Mouse (Mus musculus) testis, adult 2 months (tissue): ENCODE data around the gene Ntan1.

Experiments used
- CTCF ChIP-seq: fragments of 200-500 bp; IDR thresholded peaks from 2 replicates; pipeline ENCODE4 v1.5.1; 2012; ENCODE audit warnings: low read depth, mild to moderate bottlenecking, inconsistent platforms, low read length, moderate library complexity; ENCODE audit not compliant: control insufficient read depth, insufficient read depth, insufficient replicate concordance
- POLR2A ChIP-seq: fragments of 200-500 bp; IDR thresholded peaks from 2 replicates; pipeline ENCODE4 v1.6.1; 2012; ENCODE audit warnings: low read depth, mild to moderate bottlenecking, inconsistent platforms, low read length, moderate library complexity; ENCODE audit not compliant: control insufficient read depth

DNA sequence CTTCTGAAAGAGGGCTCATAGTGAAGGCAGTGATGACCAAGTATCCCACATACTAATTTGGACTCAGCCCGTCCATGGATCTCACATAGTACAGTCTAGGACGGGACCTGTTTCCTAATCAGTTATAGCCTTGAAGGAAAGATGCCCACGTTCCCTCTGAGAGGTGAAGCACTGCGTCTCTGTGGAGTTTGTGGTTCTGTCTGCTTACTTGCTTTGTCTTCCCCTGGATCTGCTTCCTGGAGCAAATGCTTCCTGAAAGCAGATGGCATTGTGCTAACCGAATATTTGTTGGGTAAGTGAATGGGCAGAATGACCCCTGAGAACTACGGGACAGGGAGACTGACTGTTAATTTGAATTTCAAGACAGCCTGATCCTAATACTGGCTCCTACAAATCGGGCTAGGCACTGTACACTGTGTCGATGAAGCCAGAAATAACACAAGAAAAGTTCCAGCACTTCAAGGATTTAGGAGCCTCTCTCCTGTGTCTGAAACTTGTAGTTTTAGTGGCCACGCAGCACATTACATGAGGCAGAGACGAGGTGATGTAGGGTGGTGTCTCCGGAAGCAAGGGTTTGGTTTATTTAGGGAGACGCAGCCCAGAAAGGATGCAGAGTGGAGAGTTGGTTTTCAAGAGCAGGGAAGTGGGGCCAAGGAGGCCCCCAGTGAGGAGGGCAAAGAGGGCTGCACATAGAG lies 1.3 kb downstream of the Ntan1 start:
- no peak for TF ChIP-seq CTCF
- no peak for TF ChIP-seq POLR2A
